Mouse (Mus musculus) effector memory CD4-positive, alpha-beta T cell, adult 5 months (primary cell): ENCODE results near the gene Tmem9. TPM values are rescaled to one million over a fixed set of nuclear protein-coding genes. Genes with fewer than 3 reads are reported as not detected.

Source experiments
- polyA plus RNA-seq: library from polyadenylated mRNA; unstranded; fragments of 100-300 nt; shearing (Covaris generic); gene quantifications from one replicate; pipeline ENCODE4 v1.2.1, GENCODE M21; 2017

Tmem9 gene
- 16.6 TPM for polyA plus RNA-seq

GRCm38 (mm10) chr1:136007211-136008158, at the start of gene Tmem9:
Tmem9 (plus strand) TSS chr1:136008150.

GRCm38 (mm10) chr1:136006292-136006748, 1.6 kb upstream of the Tmem9 start, which contains the start of gene Igfn1:
Igfn1 (minus strand) TSS chr1:136006342.

DNA sequence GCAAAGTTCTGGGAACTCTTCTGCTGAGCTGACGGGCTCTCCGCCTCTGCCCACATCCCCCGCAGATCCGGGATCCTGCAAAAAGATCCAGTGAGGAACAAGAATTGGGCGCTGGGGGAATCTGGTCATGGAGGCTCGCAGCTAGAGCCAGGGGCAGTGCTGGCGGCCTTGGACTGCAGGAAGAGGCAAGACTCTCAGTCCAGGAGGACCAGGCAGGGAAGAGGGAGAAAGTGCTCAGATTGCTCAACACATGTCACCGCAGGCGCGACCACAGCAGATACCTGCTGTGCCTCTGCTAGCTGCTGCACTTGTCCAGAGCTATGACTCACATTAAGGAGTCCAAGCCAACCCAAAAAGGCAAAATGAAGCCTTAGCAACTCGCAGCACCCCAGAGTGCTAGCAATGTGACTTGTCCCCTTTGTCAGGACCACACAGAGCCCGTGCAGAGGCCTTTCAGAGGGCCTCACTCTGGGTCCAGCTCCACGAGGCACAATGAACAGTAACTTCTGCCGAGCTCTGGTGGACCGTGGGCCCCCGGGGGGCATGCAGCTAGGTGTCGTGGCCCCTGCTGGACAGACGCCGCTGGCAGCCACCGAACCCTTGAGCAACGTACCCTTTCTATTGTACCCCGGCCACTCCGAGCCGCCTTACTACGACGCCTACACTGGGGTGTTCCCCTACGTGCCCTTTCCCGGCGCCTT, 42.5 kb downstream of the Tmem9 start, which contains the start of gene Ascl5:
Gene Ascl5, plus strand, starts transcription at position 493 of the 701 bp plus-strand sequence.

GRCm38 (mm10) chr1:136052547-136052946, 44.6 kb downstream of the Tmem9 start, which contains the start of gene Cacna1s:
Cacna1s (plus strand) TSS chr1:136052750.

Other genes starting within 250 kb of the Tmem9 start
- gene Phlda3, start 242.0 kb upstream of the Tmem9 start, polyA plus RNA-seq: 0.52 TPM
- not detected for gene Tnni1, start 228.7 kb upstream of the Tmem9 start, polyA plus RNA-seq
- gene Lad1, start 189.6 kb upstream of the Tmem9 start, polyA plus RNA-seq: not detected
- gene Tnnt2, start 171.8 kb upstream of the Tmem9 start, polyA plus RNA-seq: not detected
- not detected for gene Pkp1, start 88.9 kb upstream of the Tmem9 start, polyA plus RNA-seq
- gene Igfn1, start 1.8 kb upstream of the Tmem9 start, polyA plus RNA-seq: not detected
- gene Ascl5, start 42.7 kb downstream of the Tmem9 start, polyA plus RNA-seq: not detected
- gene Cacna1s, start 44.6 kb downstream of the Tmem9 start, polyA plus RNA-seq: 1.6 TPM
- gene Kif21b, start 123.2 kb downstream of the Tmem9 start, polyA plus RNA-seq: 62.2 TPM
- not detected for gene Mroh3, start 204.7 kb downstream of the Tmem9 start, polyA plus RNA-seq
- gene Inava, start 226.1 kb downstream of the Tmem9 start, polyA plus RNA-seq: not detected